In the genomic region with DNA sequence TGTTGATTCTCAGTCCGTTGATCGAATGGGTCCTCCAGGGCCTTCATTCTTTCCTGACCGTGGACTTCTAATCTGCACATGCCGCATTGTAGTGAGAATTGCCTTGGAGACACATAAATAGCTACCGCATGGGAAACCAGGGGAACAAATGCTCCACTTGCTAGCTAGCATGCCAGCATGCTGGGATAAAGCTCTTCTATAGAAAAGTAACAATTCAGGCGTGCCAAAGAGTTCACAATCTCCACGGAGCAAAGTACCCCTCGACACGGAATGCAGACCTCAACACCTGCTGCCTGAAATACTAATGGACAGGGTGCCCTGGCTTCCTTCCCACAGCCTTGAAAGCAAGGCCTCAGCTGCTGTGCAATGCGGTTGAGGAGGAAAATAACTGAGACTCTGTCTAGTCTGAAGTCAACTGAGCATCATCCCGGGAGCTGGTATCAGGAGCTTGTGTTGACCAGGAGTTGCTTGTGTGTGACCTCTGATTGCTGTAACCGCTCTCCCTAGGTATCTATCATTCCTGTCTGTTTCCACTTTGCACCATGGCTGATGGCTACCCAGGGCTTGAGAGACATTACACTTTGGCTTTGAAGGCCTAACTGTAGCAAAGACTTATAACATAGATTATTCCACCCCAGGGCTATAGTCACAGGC, we compare ENCODE assay signal across 8 mouse cellular contexts.
DNase-seq lines count a peak whose midpoint lies in the region; ATAC-seq lines count a peak whose summit lies in the region.

No protein-coding gene starts in this region.

- no peak overlapping the region for H3K4me2 ChIP-seq in embryonic facial prominence, embryonic 11.5 days (ENCODE audit: low read depth, low read length)
- H3K4me2 ChIP-seq in neural tube, embryonic 11.5 days (ENCODE audit: low read depth): no peak overlapping the region

- no peaks in the 10 kb centered on the region for H3K9me3 ChIP-seq in embryonic facial prominence, embryonic 11.5 days (replicated peaks; ENCODE audit: control insufficient read depth, low read length)
- H3K9me3 ChIP-seq in embryonic facial prominence, embryonic 10.5 days: no peaks in the 10 kb centered on the region
- no peaks in the 10 kb centered on the region for H3K9me3 ChIP-seq in neural tube, embryonic 11.5 days (ENCODE audit: control insufficient read depth, low read length)

- no peaks in the 10 kb centered on the region for H3K36me3 ChIP-seq in embryonic facial prominence, embryonic 11.5 days (replicated peaks; ENCODE audit: control insufficient read depth, insufficient read depth, low read depth, low read length)
- H3K36me3 ChIP-seq in embryonic facial prominence, embryonic 10.5 days (replicated peaks): no peaks in the 10 kb centered on the region
- H3K36me3 ChIP-seq in neural tube, embryonic 11.5 days (ENCODE audit: control insufficient read depth, insufficient read depth, low read length): no peaks in the 10 kb centered on the region

- 77% methylated on average over 12 of the region's 12 CpGs for WGBS in embryonic facial prominence, embryonic 11.5 days
- 79% methylated on average over 12 of the region's 12 CpGs for WGBS in embryonic facial prominence, embryonic 10.5 days
- 46% methylated on average over 12 of the region's 12 CpGs for WGBS in neural tube, embryonic 11.5 days

- peak; percentile 6 for DNase-seq in embryonic facial prominence, embryonic 11.5 days (ENCODE audit: low spot score)
- DNase-seq in embryonic facial prominence, embryonic 10.5 days (ENCODE audit: low spot score): no peak
- DNase-seq in embryo, embryonic 11.5 days (ENCODE audit: low read depth, low spot score): peak; percentile 24
- peak; percentile 46 for DNase-seq in layer of hippocampus, adult 9-10 months (ENCODE audit: low spot score)
- DNase-seq in neural tube, embryonic 11.5 days (ENCODE audit: low spot score): peak; percentile 70
- no peak for DNase-seq in gastrocnemius, postnatal 4 days (ENCODE audit: low spot score in 2 of 2)
- DNase-seq in thymus, postnatal 36 days: no peak
- no peak for DNase-seq in thymus, adult 18-20 months

- H3K27me3 ChIP-seq in embryonic facial prominence, embryonic 11.5 days (ENCODE audit: control insufficient read depth, insufficient read depth, low read length): no peaks in the 10 kb centered on the region
- H3K27me3 ChIP-seq in embryonic facial prominence, embryonic 10.5 days (replicated peaks; ENCODE audit: low read depth, poor library complexity, severe bottlenecking): no peaks in the 10 kb centered on the region
- H3K27me3 ChIP-seq in neural tube, embryonic 11.5 days (ENCODE audit: control insufficient read depth, insufficient read depth, low read length): no peaks in the 10 kb centered on the region

- H3K4me1 ChIP-seq in embryonic facial prominence, embryonic 11.5 days (ENCODE audit: control insufficient read depth, insufficient read depth, low read length): no peaks in the 10 kb centered on the region
- peaks cover 9% of the 10 kb centered on the region for H3K4me1 ChIP-seq in embryonic facial prominence, embryonic 10.5 days
- no peaks in the 10 kb centered on the region for H3K4me1 ChIP-seq in neural tube, embryonic 11.5 days (ENCODE audit: control insufficient read depth, insufficient read depth, low read length)

- no peak for ATAC-seq in embryonic facial prominence, embryonic 11.5 days (replicated peaks; ENCODE audit: insufficient number of reproducible peaks, low FRiP score, low TSS enrichment, low read depth)
- ATAC-seq in neural tube, embryonic 11.5 days (ENCODE audit: insufficient read depth, low FRiP score, low TSS enrichment): peak; percentile 83

- H3K9ac ChIP-seq in embryonic facial prominence, embryonic 11.5 days (replicated peaks; ENCODE audit: low read length): no peak overlapping the region
- no peak overlapping the region for H3K9ac ChIP-seq in neural tube, embryonic 11.5 days (ENCODE audit: low read length)

- no peak overlapping the region for H3K27ac ChIP-seq in embryonic facial prominence, embryonic 11.5 days (replicated peaks; ENCODE audit: low read depth, low read length)
- H3K27ac ChIP-seq in embryonic facial prominence, embryonic 10.5 days (replicated peaks): no peak overlapping the region
- H3K27ac ChIP-seq in neural tube, embryonic 11.5 days (ENCODE audit: low read depth, low read length): peak overlapping the region; percentile 21; the same call in 1 of the 2 replicates

- no peak overlapping the region for H3K4me3 ChIP-seq in embryonic facial prominence, embryonic 11.5 days (ENCODE audit: low read depth, low read length)
- H3K4me3 ChIP-seq in embryonic facial prominence, embryonic 10.5 days: no peak overlapping the region
- no peak overlapping the region for H3K4me3 ChIP-seq in neural tube, embryonic 11.5 days (ENCODE audit: low read depth, low read length)

Comparison
In these comparisons a context has a peak if more than half of its experiments do, and no peak if none do; other contexts are left out.
1. DNase-seq: peak in embryonic facial prominence, embryonic 11.5 days (single experiment), embryo, embryonic 11.5 days (single experiment), layer of hippocampus, adult 9-10 months (single experiment) and neural tube, embryonic 11.5 days (single experiment); none in embryonic facial prominence, embryonic 10.5 days (single experiment), gastrocnemius, postnatal 4 days (0 of 2), thymus, postnatal 36 days (0 of 2) and thymus, adult 18-20 months (0 of 2).